Mouse (Mus musculus): ENCODE measurements around the gene Ccdc89. TPM values are rescaled to one million over a fixed set of nuclear protein-coding genes. Genes with fewer than 3 reads are reported as not detected.

Ccdc89 gene
- total RNA-seq, 2 experiments from 2014 or later: 0.13 TPM; not detected in 1

- no peak for DNase-seq
These were observed 47.1 kb downstream of the Ccdc89 start for GRCm38 (mm10) chr7:90473511-90473910.

- DNase-seq: peak; percentile 100
These were observed 49.5 kb downstream of the Ccdc89 start, which contains the start of gene Tmem126b for GRCm38 (mm10) chr7:90475793-90476312. Gene Tmem126b, minus strand, starts transcription at chr7:90476001.

GRCm38 (mm10) chr7:90476313-90477245, 50.2 kb downstream of the Ccdc89 start, which contains the start of gene Dlg2:
Gene Dlg2, plus strand, starts transcription at chr7:90476672.
- no peak for DNase-seq

Other genes starting within 250 kb of the Ccdc89 start
- not detected for gene Ccdc83, start 160.8 kb upstream of the Ccdc89 start, total RNA-seq (2021)
- gene Sytl2, start 124.3 kb upstream of the Ccdc89 start, total RNA-seq (2021): 1 to 10 TPM; 5.8 to 6.0 TPM
- 10 to 100 TPM; 12.8 to 15.0 TPM for gene Crebzf, start 16.2 kb downstream of the Ccdc89 start, total RNA-seq (2021)
- gene Tmem126a, start 30.7 kb downstream of the Ccdc89 start, total RNA-seq (2021): 10 to 100 TPM; 90.6 to 97.2 TPM
- 10 to 100 TPM; 18.7 to 19.2 TPM for gene Tmem126b, start 49.4 kb downstream of the Ccdc89 start, total RNA-seq (2021)
- under 1 TPM; 0.05 to 0.75 TPM for gene Dlg2, start 50.1 kb downstream of the Ccdc89 start, total RNA-seq (2021)

Data from gastrocnemius, postnatal 25 days (tissue).